Mouse (Mus musculus) lung, embryonic 14.5 days (tissue): ENCODE results near the gene Ddah2. TPM values are rescaled to one million over a fixed set of nuclear protein-coding genes. Genes with fewer than 3 reads are reported as not detected.

Experiments
- ATAC-seq: fragments of 200-750 bp; cut with Nextera tagmentation; 2 replicates; pipeline ENCODE4 v1.8.0; 2017; ENCODE audit warnings: mild to moderate bottlenecking, moderate TSS enrichment, moderate library complexity; ENCODE audit not compliant: insufficient read depth
- DNase-seq: peaks from one replicate; pipeline ENCODE4 v3.0.0-alpha.2; 2015
- H3K27ac ChIP-seq: fragments of 300-500 bp; sonication (generic); 2 replicates; pipeline ENCODE4 v1.5.1; 2014; ENCODE audit warnings: low read depth, mild to moderate bottlenecking, moderate library complexity
- H3K27me3 ChIP-seq: fragments of 300-500 bp; sonication (generic); 2 replicates; pipeline ENCODE4 v1.6.1; 2014; ENCODE audit warnings: low read length, control low read depth; ENCODE audit not compliant: insufficient read depth
- H3K36me3 ChIP-seq: fragments of 300-500 bp; sonication (generic); 2 replicates; pipeline ENCODE4 v1.6.1; 2014; ENCODE audit warnings: control low read depth; ENCODE audit not compliant: insufficient read depth
- H3K4me1 ChIP-seq: fragments of 300-500 bp; sonication (generic); 2 replicates; pipeline ENCODE4 v1.6.1; 2014; ENCODE audit warnings: antibody characterized with exemption, control low read depth; ENCODE audit not compliant: insufficient read depth
- H3K4me2 ChIP-seq: fragments of 300-500 bp; sonication (generic); 2 replicates; pipeline ENCODE4 v1.6.1; 2014; ENCODE audit warnings: mild to moderate bottlenecking
- H3K4me3 ChIP-seq: fragments of 300-500 bp; sonication (generic); 2 replicates; pipeline ENCODE4 v1.5.1; 2014; ENCODE audit warnings: low read depth, low read length
- H3K9ac ChIP-seq: fragments of 300-500 bp; sonication (generic); 2 replicates; pipeline ENCODE4 v1.6.1; 2014
- H3K9me3 ChIP-seq: fragments of 300-500 bp; sonication (generic); 2 replicates; pipeline ENCODE4 v1.6.1; 2016; ENCODE audit warnings: low read depth, low read length, control low read depth
- CTCF ChIP-seq: IDR thresholded peaks from 2 replicates; pipeline ENCODE4 v1.5.1; 2016; ENCODE audit warnings: antibody characterized with exemption, low read depth
- WGBS: fragments of 180-500 bp; shearing (Covaris S2); extraction: QIAGEN DNeasy Blood & Tissue Kit; methylation state at CpG from one replicate; pipeline ENCODE4 v1.1.7; 2014; 5-methylcytosine and 5-hydroxymethylcytosine counted together
- polyA plus RNA-seq: library from polyadenylated mRNA; unstranded; fragments of >200 nt; fragmentation: Nextera tagmentation; extraction: Ambion mirVana; gene quantifications from 2 replicates; pipeline ENCODE4 v1.2.1, GENCODE M21; 2014

The Ddah2 gene
- polyA plus RNA-seq, 1 experiment from 2014 or later: 338 TPM

DNA sequence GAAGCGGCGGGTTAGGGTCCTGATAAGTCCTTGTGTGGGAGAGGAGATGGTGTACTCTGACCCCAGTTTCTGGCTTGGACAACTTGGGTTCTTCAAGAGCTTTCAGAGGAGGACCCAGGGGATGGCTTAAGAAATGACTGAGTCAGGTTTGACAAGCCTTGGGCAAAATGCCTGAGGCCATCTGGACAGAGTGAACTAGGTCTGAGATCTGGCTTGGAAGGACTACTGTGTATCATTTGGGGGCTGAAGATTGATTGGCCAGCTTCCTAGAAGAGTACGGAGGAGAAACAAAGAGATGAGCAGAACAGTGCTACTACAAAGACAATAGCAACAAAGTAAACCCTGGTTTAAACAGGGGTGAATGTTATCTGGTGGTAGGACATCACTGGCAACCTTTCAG is 4.6 kb downstream of the Ddah2 start:
- no peaks in the 10 kb centered on the region for H3K9me3 ChIP-seq
- WGBS: 86% methylated on average over 3 of the region's 3 CpGs
- no peak overlapping the region for H3K27ac ChIP-seq
- H3K4me3 ChIP-seq: no peak overlapping the region
- DNase-seq (no peak), ATAC-seq (no peak)
- no peak overlapping the region for H3K4me2 ChIP-seq
- peaks cover 17% of the 10 kb centered on the region for H3K27me3 ChIP-seq
- TF ChIP-seq CTCF: no peak
- peaks cover 10% of the 10 kb centered on the region for H3K4me1 ChIP-seq
- H3K36me3 ChIP-seq: peaks cover 33% of the 10 kb centered on the region
- H3K9ac ChIP-seq: no peak overlapping the region

DNA sequence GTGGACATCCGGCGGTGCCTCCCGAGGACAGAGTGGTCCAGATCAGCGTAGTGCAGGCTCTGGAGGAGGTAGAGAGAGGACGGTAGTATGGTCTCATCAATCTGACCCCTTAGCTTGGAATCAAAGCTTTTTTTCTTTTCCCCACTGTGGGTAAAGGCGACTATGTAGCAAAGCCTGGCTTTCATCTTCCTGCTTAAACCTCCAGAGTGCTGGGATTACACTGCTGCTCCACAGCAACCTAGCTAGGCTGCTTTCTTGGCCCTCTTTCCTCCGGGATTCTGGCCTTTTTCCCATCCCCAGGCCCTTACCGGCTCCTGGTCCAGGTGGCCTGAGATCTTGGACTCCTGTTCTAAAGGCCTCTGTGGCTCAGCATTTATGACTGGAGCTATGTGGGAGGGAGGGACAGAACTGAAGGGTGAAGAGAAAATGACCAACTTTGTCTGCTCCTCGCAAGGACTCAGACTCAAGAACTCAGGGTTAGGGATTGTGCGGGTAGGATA is 5.6 kb downstream of the Ddah2 start:
- Histone ChIP-seq H3K4me3 (peak overlapping the region; percentile 28), H3K27ac (peak overlapping the region; percentile 88), H3K9ac (peak overlapping the region; percentile 17; the same call in 1 of the 2 replicates), H3K9me3 (no peaks in the 10 kb centered on the region), H3K27me3 (peaks cover 17% of the 10 kb centered on the region), H3K4me2 (peak overlapping the region; percentile 62), H3K4me1 (peaks cover 10% of the 10 kb centered on the region), H3K36me3 (peaks cover 32% of the 10 kb centered on the region)
- WGBS: 21% methylated on average over 10 of the region's 10 CpGs
- TF ChIP-seq CTCF: no peak
- ATAC-seq: no peak
- no peak for DNase-seq

DNA sequence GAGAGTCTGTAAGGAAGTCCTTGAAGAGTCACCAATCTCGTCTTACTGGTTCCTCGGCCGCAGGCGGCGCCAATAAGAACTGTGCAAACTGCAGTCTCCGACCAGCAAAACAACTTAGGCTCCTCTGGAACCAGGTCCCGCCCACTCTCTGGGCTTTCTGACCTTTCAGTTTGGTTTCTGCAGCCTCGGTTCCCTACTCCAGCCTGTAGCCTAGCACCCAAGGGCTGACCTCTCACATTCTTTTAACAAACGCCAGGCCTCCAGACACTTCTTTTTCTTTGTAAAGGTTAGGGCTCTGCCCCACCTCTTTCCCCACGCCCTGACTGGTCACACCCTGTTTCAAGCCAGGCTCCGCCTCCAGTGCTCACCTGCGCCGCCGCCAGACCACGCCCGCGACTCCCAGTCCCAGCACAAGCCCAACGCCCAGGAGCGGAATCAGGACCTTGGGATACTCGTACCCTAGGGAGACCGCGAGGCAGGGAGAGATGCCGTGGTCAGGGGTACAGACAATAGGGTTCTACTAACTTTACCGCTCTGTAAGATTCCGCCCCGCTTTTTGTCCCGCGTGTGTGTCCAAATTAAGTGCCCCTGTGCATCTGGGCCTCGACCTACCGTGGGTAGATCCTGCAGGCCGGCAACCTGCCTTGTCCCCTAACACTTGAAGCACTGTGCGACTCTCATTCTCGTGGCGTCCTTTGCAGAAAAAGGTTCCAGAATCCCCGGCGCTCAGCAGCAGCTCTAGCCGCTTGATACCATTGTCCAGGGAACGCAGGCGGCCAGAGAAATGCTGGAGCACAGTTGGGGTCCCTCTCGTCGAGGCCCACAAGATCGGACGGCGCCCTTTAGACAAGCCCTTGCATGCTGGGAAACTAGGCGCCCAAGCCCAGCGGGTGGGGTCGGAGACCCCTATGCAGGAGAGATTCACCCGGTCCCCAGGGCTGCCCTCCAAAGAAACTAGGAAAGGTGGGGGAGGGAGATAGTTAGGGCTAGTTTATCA is 6.4 kb downstream of the Ddah2 start, which contains the start of gene Ly6g6c:
Gene Ly6g6c (plus strand): TSS at position 438 of the 997 bp plus-strand sequence.
- peak within 1 kb of the TSS; percentile 88 for H3K27ac ChIP-seq
- peak within 1 kb of the TSS; percentile 62 for H3K4me2 ChIP-seq
- peak within 1 kb of the TSS; percentile 28 for H3K4me3 ChIP-seq
- TF ChIP-seq CTCF: no peak
- H3K9me3 ChIP-seq: no peaks in the 10 kb centered on the region
- peak within 1 kb of the TSS; percentile 17 for H3K9ac ChIP-seq
- WGBS: 1% methylated on average over 48 of the region's 48 CpGs
- H3K4me1 ChIP-seq: peaks cover 8% of the 10 kb centered on the region
- peaks cover 28% of the 10 kb centered on the region for H3K36me3 ChIP-seq
- ATAC-seq (peak; percentile 70), DNase-seq (peak; percentile 86)
- H3K27me3 ChIP-seq: peaks cover 17% of the 10 kb centered on the region

DNA sequence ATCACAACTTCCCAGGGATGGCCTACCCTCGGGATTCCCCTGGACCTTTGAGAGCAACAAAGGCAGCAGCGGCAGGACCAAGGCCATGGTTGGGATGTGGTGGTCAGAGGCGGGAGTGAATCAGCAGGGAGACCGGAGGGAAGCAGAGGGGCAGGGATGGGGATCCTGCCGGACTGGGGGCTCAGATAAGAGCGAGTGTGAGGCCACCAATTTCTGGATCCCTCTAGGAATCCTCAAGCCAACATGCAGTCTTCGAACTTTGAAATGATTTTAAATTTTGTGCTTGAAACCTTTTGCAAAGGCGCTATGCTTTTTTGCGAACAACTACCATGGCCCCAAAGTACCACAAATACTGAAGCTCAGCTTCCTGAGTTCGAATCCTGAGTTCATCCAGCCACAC is 7.2 kb downstream of the Ddah2 start, which contains the start of gene Mpig6b:
Gene Mpig6b (minus strand): TSS at position 101 of the 400 bp plus-strand sequence.
- 50% methylated on average over 10 of the region's 10 CpGs for WGBS
- peaks cover 17% of the 10 kb centered on the region for H3K27me3 ChIP-seq
- peak within 1 kb of the TSS; percentile 88 for H3K27ac ChIP-seq

DNA sequence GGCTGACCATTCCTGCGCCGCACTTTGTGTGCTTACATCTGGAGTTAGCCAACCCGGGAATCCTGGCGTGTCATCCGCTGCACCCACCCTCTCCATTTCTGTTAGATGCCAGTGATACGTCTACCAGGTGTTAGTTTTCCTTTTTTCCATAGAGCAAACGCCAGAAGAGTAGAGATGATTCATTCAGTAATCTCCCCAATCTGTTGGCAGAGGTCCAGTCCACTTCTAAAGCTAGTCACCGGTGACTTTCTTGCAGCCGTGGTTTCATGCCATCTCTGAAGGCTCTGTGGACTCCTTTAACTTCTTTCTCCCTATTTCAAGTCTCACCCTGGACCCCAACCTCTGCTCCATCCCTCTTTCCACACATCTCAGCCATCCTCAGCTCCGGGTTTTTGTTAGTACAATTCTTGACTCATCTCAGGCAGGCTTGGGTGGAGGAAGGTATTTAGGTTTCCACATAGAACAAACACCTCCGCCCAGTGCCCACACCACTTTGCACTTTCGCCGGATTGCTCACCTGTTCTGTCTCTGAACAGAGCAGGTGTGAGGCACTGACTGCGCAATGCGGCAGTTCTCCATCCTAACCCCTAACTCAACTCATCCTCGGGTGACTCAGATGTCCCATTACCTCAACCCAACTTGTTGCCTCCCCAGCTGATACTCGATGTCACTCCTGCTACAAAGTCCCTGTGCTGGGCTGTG is 9.5 kb downstream of the Ddah2 start:
- no peak overlapping the region for H3K4me2 ChIP-seq
- peaks cover 17% of the 10 kb centered on the region for H3K27me3 ChIP-seq
- no peaks in the 10 kb centered on the region for H3K36me3 ChIP-seq
- H3K4me3 ChIP-seq: no peak overlapping the region
- no peaks in the 10 kb centered on the region for H3K4me1 ChIP-seq
- H3K9me3 ChIP-seq: no peaks in the 10 kb centered on the region
- TF ChIP-seq CTCF: no peak
- ATAC-seq (no peak), DNase-seq (no peak)
- H3K9ac ChIP-seq: no peak overlapping the region
- WGBS: 64% methylated on average over 17 of the region's 17 CpGs
- no peak overlapping the region for H3K27ac ChIP-seq

More for the DNA sequence above, 7.2 kb downstream of the Ddah2 start, which contains the start of gene Mpig6b:
- no peaks in the 10 kb centered on the region for H3K9me3 ChIP-seq
- TF ChIP-seq CTCF: no peak
- no peaks in the 10 kb centered on the region; the same call in 1 of the 2 replicates for H3K4me1 ChIP-seq
- ATAC-seq: no peak
- peak within 1 kb of the TSS; percentile 28 for H3K4me3 ChIP-seq
- DNase-seq: no peak
- peaks cover 20% of the 10 kb centered on the region for H3K36me3 ChIP-seq
- H3K9ac ChIP-seq: peak within 1 kb of the TSS; percentile 17
- H3K4me2 ChIP-seq: peak within 1 kb of the TSS; percentile 62

DNA sequence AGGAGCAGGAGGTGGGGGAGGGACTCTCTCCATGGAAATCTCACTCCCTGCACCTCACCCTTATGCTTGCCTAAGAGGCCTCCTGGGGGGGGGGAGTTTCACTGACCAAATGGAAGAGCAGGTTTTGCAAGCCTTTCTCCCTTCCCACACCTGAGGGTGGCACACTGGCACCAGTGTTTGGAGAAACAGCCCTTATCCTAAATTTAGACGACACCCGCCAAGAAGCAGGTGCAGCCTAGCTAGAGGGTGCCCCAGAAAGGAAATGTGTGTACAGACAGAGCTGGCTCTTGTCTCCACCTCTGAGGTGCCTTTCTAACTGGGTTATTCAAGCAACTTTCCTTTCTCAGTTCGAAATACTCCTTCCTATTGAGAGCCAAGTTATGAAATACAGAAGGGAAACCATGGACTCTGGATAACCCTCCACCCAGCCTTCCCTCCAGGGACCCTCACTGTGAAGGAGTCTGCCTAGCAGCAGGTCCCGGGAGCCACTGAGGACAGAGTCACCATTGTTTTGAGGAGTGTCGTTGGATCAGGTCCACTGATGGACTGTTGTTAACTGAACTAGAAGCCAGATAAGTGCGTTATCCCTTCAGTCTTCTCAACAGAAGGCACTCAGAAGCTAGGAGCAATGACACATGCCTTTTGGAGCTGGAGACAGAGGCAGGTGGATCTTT is 11.9 kb downstream of the Ddah2 start:
- ATAC-seq (0 out of 2 replicates have a peak, but pooled peaks have one; percentile 38), DNase-seq (peak; percentile 56)
- Histone ChIP-seq H3K4me2 (no peak overlapping the region), H3K9me3 (no peaks in the 10 kb centered on the region), H3K9ac (no peak overlapping the region), H3K27ac (peak overlapping the region; percentile 76), H3K36me3 (no peaks in the 10 kb centered on the region), H3K27me3 (peaks cover 12% of the 10 kb centered on the region), H3K4me1 (no peaks in the 10 kb centered on the region), H3K4me3 (no peak overlapping the region)
- TF ChIP-seq CTCF: peak; percentile 28; the same call in 1 of the 2 replicates
- 39% methylated on average over 6 of the region's 6 CpGs for WGBS
